Comparison of ENCODE assay signal across 8 mouse cellular contexts in the genomic region with DNA sequence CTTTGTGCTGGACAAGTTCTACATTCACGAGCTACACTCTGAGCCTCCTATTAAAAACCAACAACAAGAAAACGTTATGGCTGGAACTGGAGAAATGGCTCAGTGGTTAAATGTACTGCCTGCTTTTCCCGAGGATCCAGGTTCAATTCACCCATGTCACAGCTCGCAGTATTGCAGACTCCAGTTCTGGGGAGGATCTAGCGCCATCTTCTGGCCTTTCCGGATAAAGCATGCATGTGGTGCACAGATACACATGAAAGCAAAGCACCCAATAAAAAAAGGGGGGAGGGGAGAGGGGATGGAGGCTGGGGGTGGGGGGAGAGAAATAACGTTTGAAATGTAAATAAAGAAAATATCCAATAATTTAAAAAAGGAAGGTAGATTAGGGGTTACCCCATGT. TPM values are rescaled to one million over a fixed set of nuclear protein-coding genes. Genes with fewer than 3 reads are reported as not detected.
DNase-seq lines count a peak whose midpoint lies in the region; ATAC-seq lines count a peak whose summit lies in the region.

No protein-coding gene starts in this region.

- peak; percentile 36 to 66 for DNase-seq in heart, postnatal 10 days
- DNase-seq in heart, postnatal 25 days (ENCODE audit: low spot score), result no peak
- peak; percentile 78 for DNase-seq in A20 (ENCODE audit: low read depth, low spot score)
- peak; percentile 39 for DNase-seq in T-cell, adult 2 months (ENCODE audit: low spot score)
- peak; percentile 87 for DNase-seq in embryo, embryonic 10 days (ENCODE audit: low spot score)
- DNase-seq in kidney, postnatal 14 days, result peak; percentile 72
- DNase-seq in thymus, postnatal 25 days, result peak; percentile 76

- intact Hi-C loops in heart, postnatal 10 days (cut with DNase I), result no loop called here
- intact Hi-C loops in heart, postnatal 25 days (cut with DNase I), result no loop called here

- ATAC-seq in megakaryocyte-erythroid progenitor cell, adult 5-6 weeks (replicated peaks; ENCODE audit: low FRiP score, low TSS enrichment, poor library complexity, severe bottlenecking), result peak; percentile 85

RNA-seq across cellular contexts. Expression of a gene that starts 45.5 kb away (rescaled TPM):
- total RNA-seq in heart, postnatal 10 days (2021), result 10 to 100 TPM; 22.6 to 29.3 TPM
- total RNA-seq in heart, postnatal 25 days (2021), result 10 to 100 TPM in 1 of 2 experiments, 1 to 10 TPM in 1; 9.8 to 10.2 TPM
- not detected in 2 replicates for total RNA-seq in megakaryocyte-erythroid progenitor cell, adult 5-6 weeks (2014; fragmentation: Nextera tagmentation)
- 0.04 TPM in 1 of 2 replicates, not detected in the other for total RNA-seq in megakaryocyte-erythroid progenitor cell, adult 5-6 weeks (2017)

Comparison
In these comparisons a context has a peak if more than half of its experiments do, and no peak if none do; other contexts are left out.
1. RNA of a gene that starts 45.5 kb away (total RNA-seq): 22.6 to 29.3 TPM in heart, postnatal 10 days and 9.8 to 10.2 TPM in heart, postnatal 25 days; 0.04 TPM in megakaryocyte-erythroid progenitor cell, adult 5-6 weeks; every median in the first group is over 10 times any median in the second.